Comparison of ENCODE assay signal across 8 mouse cellular contexts in genomic region chr13:48967956-48968749, GRCm38 (mm10). TPM values are rescaled to one million over a fixed set of nuclear protein-coding genes. Genes with fewer than 3 reads are reported as not detected.
A peak's percentile ranks its signal among the peaks of the same experiment; 100 is the strongest.
DNase-seq lines count a peak whose midpoint lies in the region; ATAC-seq lines count a peak whose summit lies in the region.

Gene Fam120a (minus strand): TSS chr13:48968017.

- under 1% methylated on average over 79 of the region's 116 CpGs for WGBS in intestine, embryonic 14.5 days

- no peaks in the 10 kb centered on the region for H3K36me3 ChIP-seq in intestine, embryonic 14.5 days (ENCODE audit: control insufficient read depth, insufficient read depth, low read length)

- H3K9ac ChIP-seq in intestine, embryonic 14.5 days (ENCODE audit: low read length) = peak within 1 kb of the TSS; percentile 91

- H3K27ac ChIP-seq in intestine, embryonic 14.5 days (ENCODE audit: low read depth) = peak within 1 kb of the TSS; percentile 96

- H3K9me3 ChIP-seq in intestine, embryonic 14.5 days (ENCODE audit: control insufficient read depth, low read length) = no peaks in the 10 kb centered on the region

- peak within 1 kb of the TSS; percentile 98 for H3K4me2 ChIP-seq in intestine, embryonic 14.5 days (ENCODE audit: low read length)

- peak; percentile 83 to 88 for DNase-seq in adrenal gland, adult 18-20 months (ENCODE audit: low spot score in 2 of 2)
- peak; percentile 94 for DNase-seq in embryo, embryonic 11 days
- DNase-seq in gastrocnemius, postnatal 36 days = peak; percentile 77 to 83
- DNase-seq in intestine, embryonic 14.5 days (ENCODE audit: low spot score) = peak; percentile 92
- peak; percentile 69 to 90 for DNase-seq in left cerebral cortex, postnatal 10 days (ENCODE audit: extremely low spot score in 1 of 2, low spot score in 2 of 2)
- peak; percentile 86 to 89 for DNase-seq in right cerebral cortex, postnatal 10 days (ENCODE audit: low spot score in 2 of 2)
- peak; percentile 80 for DNase-seq in urinary bladder, postnatal 14 days (ENCODE audit: low spot score)

- peak; percentile 88 for ATAC-seq in intestine, embryonic 14.5 days (replicated peaks; ENCODE audit: low FRiP score, low TSS enrichment, low read depth)
- peak; percentile 37 for ATAC-seq in megakaryocyte progenitor cell, adult 5-6 weeks (replicated peaks; ENCODE audit: poor library complexity)

- no peaks in the 10 kb centered on the region for H3K27me3 ChIP-seq in intestine, embryonic 14.5 days (replicated peaks; ENCODE audit: control insufficient read depth, insufficient read depth, low read length)

- H3K4me3 ChIP-seq in intestine, embryonic 14.5 days (ENCODE audit: low read depth, low read length) = peak within 1 kb of the TSS; percentile 97

- H3K4me1 ChIP-seq in intestine, embryonic 14.5 days (replicated peaks; ENCODE audit: control insufficient read depth, insufficient read depth, low read length) = peaks cover 22% of the 10 kb centered on the region

- intact Hi-C loops in gastrocnemius, postnatal 36 days (cut with DNase I) = loop anchor here (5.0 kb wide), 1 partner anchor 91 kb away; no protein-coding TSS in a partner anchor
- intact Hi-C loops in left cerebral cortex, postnatal 10 days (cut with DNase I) = no loop called here

RNA-seq across cellular contexts. Expression of gene Fam120a, which starts in this region (rescaled TPM):
- 100 to 1,000 TPM; 148 to 180 TPM for total RNA-seq in adrenal gland, adult 18-20 months (2021)
- 100 to 1,000 TPM in 1 of 2 experiments, 10 to 100 TPM in 1; 99.8 to 105 TPM for total RNA-seq in gastrocnemius, postnatal 36 days (2021)
- 43.0 and 43.8 TPM in 2 replicates for polyA plus RNA-seq in intestine, embryonic 14.5 days (2014; fragmentation: Nextera tagmentation; extraction: Ambion mirVana)
- 10 to 100 TPM; 95.2 to 96.8 TPM for total RNA-seq in left cerebral cortex, postnatal 10 days (2021)
- 211 and 215 TPM in 2 replicates for total RNA-seq in megakaryocyte progenitor cell, adult 5-6 weeks (2015)
- total RNA-seq in megakaryocyte progenitor cell, adult 5-6 weeks (2017) = 118 and 129 TPM in 2 replicates

Comparison
In these comparisons a context has a peak if more than half of its experiments do, and no peak if none do; other contexts are left out.
1. Peak in every context shown above with its lines: DNase-seq, ATAC-seq, H3K4me3 ChIP-seq and H3K27ac ChIP-seq.